Mouse (Mus musculus) midbrain, embryonic 16.5 days (tissue): ENCODE measurements at regions not wholly inside any gene's neighbourhood (a gene's known extent, or its start where the extent isn't known, plus 50 kb on each side); places are given as distances from the start of the nearest gene placed in this dataset.

ENCODE experiments used
- ATAC-seq: fragments of 200-750 bp; cut with Nextera tagmentation; 2 replicates; pipeline ENCODE4 v1.8.0; 2017; ENCODE audit warnings: moderate TSS enrichment
- H3K27ac ChIP-seq: fragments of 300-500 bp; sonication (generic); 2 replicates; pipeline ENCODE4 v1.5.1; 2014; ENCODE audit warnings: mild to moderate bottlenecking, low read length, mixed read lengths
- H3K27me3 ChIP-seq: fragments of 300-500 bp; sonication (generic); 2 replicates; pipeline ENCODE4 v1.6.1; 2014; ENCODE audit warnings: low read depth, low read length, mixed read lengths; ENCODE audit not compliant: control insufficient read depth, insufficient read depth
- H3K36me3 ChIP-seq: fragments of 300-500 bp; sonication (generic); 2 replicates; pipeline ENCODE4 v1.6.1; 2014; ENCODE audit warnings: mild to moderate bottlenecking, low read length, moderate library complexity, mixed read lengths; ENCODE audit not compliant: control insufficient read depth, insufficient read depth
- H3K4me1 ChIP-seq: fragments of 300-500 bp; sonication (generic); 2 replicates; pipeline ENCODE4 v1.6.1; 2014; ENCODE audit warnings: mild to moderate bottlenecking, low read length, mixed read lengths; ENCODE audit not compliant: control insufficient read depth, insufficient read depth
- H3K4me2 ChIP-seq: fragments of 300-500 bp; sonication (generic); 2 replicates; pipeline ENCODE4 v1.6.1; 2014; ENCODE audit warnings: mild to moderate bottlenecking, low read length, mixed read lengths
- H3K4me3 ChIP-seq: fragments of 300-500 bp; sonication (generic); 2 replicates; pipeline ENCODE4 v1.5.1; 2014; ENCODE audit warnings: low read depth, mild to moderate bottlenecking, low read length, moderate library complexity, mixed read lengths
- H3K9ac ChIP-seq: fragments of 300-500 bp; sonication (generic); 2 replicates; pipeline ENCODE4 v1.6.1; 2014; ENCODE audit warnings: low read depth, low read length, mixed read lengths
- H3K9me3 ChIP-seq: fragments of 300-500 bp; sonication (generic); replicated peaks from 2 replicates; pipeline ENCODE4 v1.6.1; 2014; ENCODE audit warnings: mild to moderate bottlenecking, low read length, mixed read lengths; ENCODE audit not compliant: control insufficient read depth, poor library complexity, severe bottlenecking
- whole genome bisulfite sequencing: fragments of 180-500 bp; shearing (Covaris S2); extraction: QIAGEN DNeasy Blood & Tissue Kit; methylation state at CpG from one replicate; pipeline ENCODE4 v1.1.7; 2014; 5-methylcytosine and 5-hydroxymethylcytosine counted together

GRCm38 (mm10) chr10:118993819-118994574, 124.0 kb upstream of the Dyrk2 start:
- Histone ChIP-seq H3K27me3 (no peaks in the 10 kb centered on the region), H3K9me3 (no peaks in the 10 kb centered on the region), H3K9ac (no peak overlapping the region), H3K4me2 (no peak overlapping the region), H3K27ac (no peak overlapping the region), H3K4me3 (no peak overlapping the region), H3K4me1 (no peaks in the 10 kb centered on the region), H3K36me3 (no peaks in the 10 kb centered on the region)
- ATAC-seq, result no peak
- 52% methylated on average over 15 of the region's 15 CpGs for WGBS

DNA sequence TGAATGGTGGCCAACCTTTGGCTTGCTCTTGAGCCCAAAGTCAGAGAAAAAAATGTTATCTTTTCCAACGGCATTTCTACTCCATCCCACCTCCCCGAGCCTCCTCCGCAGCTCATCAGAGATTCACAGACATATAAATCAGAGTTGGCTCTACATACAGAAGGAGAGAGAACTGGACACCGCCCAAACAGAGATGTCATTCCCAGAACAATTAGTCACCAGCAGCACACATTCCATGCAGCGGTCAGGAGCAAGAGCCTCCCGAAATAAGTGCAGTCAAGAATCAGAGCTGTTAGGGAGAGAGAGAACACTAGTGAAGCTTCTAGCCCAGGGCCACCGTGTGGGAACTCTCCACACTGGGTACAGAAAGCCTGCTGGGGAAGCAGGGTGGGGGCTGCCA, 121.2 kb upstream of the Dyrk2 start:
- no peak for ATAC-seq
- Histone ChIP-seq H3K27me3 (no peaks in the 10 kb centered on the region), H3K27ac (no peak overlapping the region), H3K4me2 (no peak overlapping the region), H3K9me3 (no peaks in the 10 kb centered on the region), H3K9ac (no peak overlapping the region), H3K4me1 (no peaks in the 10 kb centered on the region), H3K4me3 (no peak overlapping the region), H3K36me3 (no peaks in the 10 kb centered on the region)
- 89% methylated on average over 7 of the region's 7 CpGs for WGBS

- no peak overlapping the region for H3K9ac ChIP-seq
- no peak for ATAC-seq
- H3K36me3 ChIP-seq, result no peaks in the 10 kb centered on the region
- no peaks in the 10 kb centered on the region for H3K9me3 ChIP-seq
- WGBS, result 92% methylated on average over 6 of the region's 6 CpGs
- no peaks in the 10 kb centered on the region for H3K4me1 ChIP-seq
- no peak overlapping the region for H3K4me3 ChIP-seq
- H3K27me3 ChIP-seq, result no peaks in the 10 kb centered on the region
- H3K4me2 ChIP-seq, result no peak overlapping the region
- H3K27ac ChIP-seq, result no peak overlapping the region
These were observed 120.5 kb upstream of the Dyrk2 start for GRCm38 (mm10) chr10:118990500-118990899.

- Histone ChIP-seq H3K36me3 (no peaks in the 10 kb centered on the region), H3K27me3 (no peaks in the 10 kb centered on the region), H3K9ac (no peak overlapping the region), H3K4me2 (no peak overlapping the region), H3K4me1 (no peaks in the 10 kb centered on the region), H3K9me3 (no peaks in the 10 kb centered on the region), H3K27ac (no peak overlapping the region), H3K4me3 (no peak overlapping the region)
- 87% methylated on average over 10 of the region's 10 CpGs for WGBS
- no peak for ATAC-seq
These were observed 119.8 kb upstream of the Dyrk2 start for GRCm38 (mm10) chr10:118989812-118990211.

- WGBS, result 86% methylated on average over 6 of the region's 6 CpGs
- no peak overlapping the region for H3K27ac ChIP-seq
- no peak overlapping the region for H3K4me3 ChIP-seq
- no peaks in the 10 kb centered on the region for H3K27me3 ChIP-seq
- H3K9ac ChIP-seq, result no peak overlapping the region
- H3K4me2 ChIP-seq, result no peak overlapping the region
- no peaks in the 10 kb centered on the region for H3K4me1 ChIP-seq
- H3K36me3 ChIP-seq, result no peaks in the 10 kb centered on the region
- no peak for ATAC-seq
- H3K9me3 ChIP-seq, result no peaks in the 10 kb centered on the region
These were observed 118.2 kb upstream of the Dyrk2 start for GRCm38 (mm10) chr10:118988249-118988648.

GRCm38 (mm10) chr10:118984580-118984979, 114.6 kb upstream of the Dyrk2 start:
- no peak for ATAC-seq
- WGBS, result 85% methylated on average over 5 of the region's 5 CpGs

DNA sequence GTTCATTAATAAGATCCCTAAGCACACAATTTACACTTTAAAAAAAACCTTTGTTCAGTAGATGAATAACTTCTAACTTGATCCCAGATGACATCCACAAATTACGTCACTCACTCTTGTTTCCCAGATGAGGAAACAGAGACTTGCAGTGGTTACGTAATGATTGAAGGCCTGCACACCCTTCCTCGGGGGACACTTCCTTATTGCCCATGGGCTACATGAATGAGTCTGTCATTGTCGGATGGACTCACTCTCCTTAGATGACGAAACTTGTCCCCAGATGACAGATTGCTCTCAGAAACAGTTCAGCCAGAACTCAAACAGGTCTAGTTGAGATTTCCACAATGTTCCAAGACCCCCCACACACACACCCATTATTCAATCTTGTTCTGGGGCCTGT, 111.4 kb upstream of the Dyrk2 start:
- H3K36me3 ChIP-seq, result no peaks in the 10 kb centered on the region
- 76% methylated on average over 5 of the region's 5 CpGs for WGBS
- H3K4me3 ChIP-seq, result no peak overlapping the region
- no peaks in the 10 kb centered on the region for H3K4me1 ChIP-seq
- no peak overlapping the region for H3K9ac ChIP-seq
- ATAC-seq, result no peak
- H3K27ac ChIP-seq, result no peak overlapping the region
- H3K4me2 ChIP-seq, result no peak overlapping the region
- no peaks in the 10 kb centered on the region for H3K27me3 ChIP-seq
- no peaks in the 10 kb centered on the region for H3K9me3 ChIP-seq

More at GRCm38 (mm10) chr10:118984580-118984979, 114.6 kb upstream of the Dyrk2 start:
- H3K9me3 ChIP-seq, result no peaks in the 10 kb centered on the region
- H3K27ac ChIP-seq, result no peak overlapping the region
- H3K4me1 ChIP-seq, result no peaks in the 10 kb centered on the region
- H3K4me3 ChIP-seq, result no peak overlapping the region
- no peak overlapping the region for H3K4me2 ChIP-seq
- no peaks in the 10 kb centered on the region for H3K36me3 ChIP-seq
- H3K9ac ChIP-seq, result no peak overlapping the region
- H3K27me3 ChIP-seq, result no peaks in the 10 kb centered on the region

DNA sequence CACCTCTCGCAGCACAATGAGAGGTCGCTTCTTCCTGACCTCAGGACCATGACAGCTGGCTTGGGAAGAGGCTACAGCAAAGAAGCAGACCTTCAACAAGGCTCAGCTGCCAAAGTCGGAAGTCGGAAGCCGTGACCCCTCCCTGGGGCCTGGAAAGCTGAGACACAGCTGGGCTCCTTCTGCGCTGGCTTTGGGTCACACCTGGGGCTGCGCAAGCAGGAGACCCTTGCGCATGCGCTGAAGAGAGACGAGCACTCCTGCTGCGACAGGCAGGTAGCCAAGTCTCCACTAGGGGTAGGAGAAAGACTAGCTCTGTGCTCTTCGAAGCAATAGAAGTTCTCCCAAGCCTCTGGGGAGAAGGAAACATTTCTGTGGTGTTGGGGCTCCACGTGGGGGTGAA, 109.3 kb upstream of the Dyrk2 start:
- no peak overlapping the region for H3K9ac ChIP-seq
- H3K4me1 ChIP-seq, result no peaks in the 10 kb centered on the region
- H3K27ac ChIP-seq, result no peak overlapping the region
- no peaks in the 10 kb centered on the region for H3K9me3 ChIP-seq
- ATAC-seq, result no peak
- H3K27me3 ChIP-seq, result no peaks in the 10 kb centered on the region
- no peak overlapping the region for H3K4me3 ChIP-seq
- H3K36me3 ChIP-seq, result no peaks in the 10 kb centered on the region
- WGBS, result 49% methylated on average over 13 of the region's 13 CpGs
- H3K4me2 ChIP-seq, result no peak overlapping the region

DNA sequence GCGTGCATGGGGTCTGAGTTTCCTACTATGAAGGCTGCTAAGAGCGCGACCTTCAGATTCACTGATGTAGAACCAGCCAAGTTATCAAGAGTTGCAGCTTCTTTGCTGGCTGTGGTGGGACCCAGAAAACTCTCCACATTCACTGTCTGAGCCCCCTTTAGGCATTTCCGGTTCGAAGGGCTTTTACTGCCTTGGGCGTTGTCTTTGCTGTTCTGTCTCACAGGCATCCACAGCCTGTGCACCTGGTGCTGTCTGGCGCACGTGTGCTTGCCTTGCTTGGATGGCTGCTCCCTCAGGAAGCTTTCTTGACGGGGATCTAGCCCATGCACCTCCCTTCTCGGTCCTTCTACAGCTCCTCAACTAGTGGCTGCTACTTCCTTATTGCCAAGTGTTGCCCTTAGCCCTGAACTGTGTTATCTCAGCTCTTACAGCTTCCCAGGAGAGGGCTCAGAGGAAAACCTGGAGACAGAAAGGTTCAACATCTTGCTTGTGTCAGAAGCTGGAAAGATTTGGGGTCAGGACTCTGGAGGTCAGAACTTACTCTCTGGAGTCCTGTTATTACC, 108.3 kb upstream of the Dyrk2 start:
- Histone ChIP-seq H3K9ac (no peak overlapping the region), H3K4me1 (no peaks in the 10 kb centered on the region), H3K36me3 (no peaks in the 10 kb centered on the region), H3K4me2 (no peak overlapping the region), H3K9me3 (no peaks in the 10 kb centered on the region), H3K27ac (no peak overlapping the region), H3K27me3 (no peaks in the 10 kb centered on the region), H3K4me3 (no peak overlapping the region)
- ATAC-seq, result no peak
- 86% methylated on average over 10 of the region's 10 CpGs for WGBS
